Mouse (Mus musculus) heart, embryonic 16.5 days (tissue): ENCODE results near the gene Cdcp2. TPM values are rescaled to one million over a fixed set of nuclear protein-coding genes. Genes with fewer than 3 reads are reported as not detected.

ENCODE experiments used
- ATAC-seq: fragments of 200-750 bp; cut with Nextera tagmentation; replicated peaks from 2 replicates; pipeline ENCODE4 v1.8.0; 2017; ENCODE audit warnings: moderate number of reproducible peaks; ENCODE audit not compliant: insufficient read depth, low FRiP score; ENCODE audit errors: extremely low read depth
- H3K27ac ChIP-seq: fragments of 300-500 bp; sonication (generic); 2 replicates; pipeline ENCODE4 v1.5.1; 2014; ENCODE audit warnings: mild to moderate bottlenecking, low read length, control low read depth, moderate library complexity
- H3K27me3 ChIP-seq: fragments of 300-500 bp; sonication (generic); 2 replicates; pipeline ENCODE4 v1.6.1; 2014; ENCODE audit warnings: low read length, mixed read lengths; ENCODE audit not compliant: control insufficient read depth, insufficient read depth
- H3K36me3 ChIP-seq: fragments of 300-500 bp; sonication (generic); 2 replicates; pipeline ENCODE4 v1.6.1; 2014; ENCODE audit not compliant: control insufficient read depth, insufficient read depth
- H3K4me1 ChIP-seq: fragments of 300-500 bp; sonication (generic); 2 replicates; pipeline ENCODE4 v1.6.1; 2014; ENCODE audit warnings: low read length, mixed read lengths; ENCODE audit not compliant: control insufficient read depth, insufficient read depth
- H3K4me2 ChIP-seq: fragments of 300-500 bp; sonication (generic); 2 replicates; pipeline ENCODE4 v1.6.1; 2014; ENCODE audit warnings: low read depth, mild to moderate bottlenecking, control low read depth, low read length
- H3K4me3 ChIP-seq: fragments of 300-500 bp; sonication (generic); 2 replicates; pipeline ENCODE4 v1.5.1; 2014; ENCODE audit warnings: mild to moderate bottlenecking, control low read depth, low read length
- H3K9ac ChIP-seq: fragments of 300-500 bp; sonication (generic); 2 replicates; pipeline ENCODE4 v1.6.1; 2014; ENCODE audit warnings: low read length, control low read depth
- H3K9me3 ChIP-seq: fragments of 300-500 bp; sonication (generic); replicated peaks from 2 replicates; pipeline ENCODE4 v1.6.1; 2016; ENCODE audit warnings: low read length; ENCODE audit not compliant: control insufficient read depth
- WGBS: fragments of 180-500 bp; shearing (Covaris S2); extraction: QIAGEN DNeasy Blood & Tissue Kit; methylation state at CpG from one replicate; pipeline ENCODE4 v1.1.7; 2014; 5-methylcytosine and 5-hydroxymethylcytosine counted together
- polyA plus RNA-seq: library from polyadenylated mRNA; unstranded; fragments of >200 nt; fragmentation: Nextera tagmentation; extraction: Ambion mirVana; gene quantifications from 2 replicates; pipeline ENCODE4 v1.2.1, GENCODE M21; 2015

The Cdcp2 gene
- not detected in 2 replicates for polyA plus RNA-seq

GRCm38 (mm10) chr4:107096841-107097373, at the start of gene Cdcp2:
Cdcp2 (plus strand) TSS chr4:107096891.
- Histone ChIP-seq H3K9ac (no peak within 1 kb of the TSS), H3K27ac (no peak within 1 kb of the TSS), H3K36me3 (no peaks in the 10 kb centered on the region), H3K4me3 (no peak within 1 kb of the TSS), H3K4me2 (no peak within 1 kb of the TSS), H3K27me3 (no peaks in the 10 kb centered on the region), H3K9me3 (no peaks in the 10 kb centered on the region), H3K4me1 (no peaks in the 10 kb centered on the region)
- WGBS: 61% methylated on average over 16 of the region's 16 CpGs
- 0 out of 2 replicates have a peak, but pooled peaks have one; percentile 21 for ATAC-seq

GRCm38 (mm10) chr4:107047806-107048205, 48.9 kb upstream of the Cdcp2 start:
- Histone ChIP-seq H3K27me3 (no peaks in the 10 kb centered on the region), H3K27ac (no peak overlapping the region), H3K4me2 (no peak overlapping the region), H3K9me3 (no peaks in the 10 kb centered on the region), H3K9ac (no peak overlapping the region), H3K4me1 (no peaks in the 10 kb centered on the region), H3K4me3 (no peak overlapping the region), H3K36me3 (peaks cover 22% of the 10 kb centered on the region)
- WGBS: 85% methylated on average over 5 of the region's 5 CpGs
- ATAC-seq: no peak

- Histone ChIP-seq H3K27me3 (no peaks in the 10 kb centered on the region), H3K9ac (no peak overlapping the region), H3K4me3 (no peak overlapping the region), H3K4me1 (no peaks in the 10 kb centered on the region), H3K36me3 (peaks cover 18% of the 10 kb centered on the region), H3K4me2 (no peak overlapping the region), H3K9me3 (no peaks in the 10 kb centered on the region), H3K27ac (no peak overlapping the region)
- WGBS: 92% methylated on average over 11 of the region's 11 CpGs
- no peak for ATAC-seq
Observed at GRCm38 (mm10) chr4:107048568-107049162, 48.0 kb upstream of the Cdcp2 start.

- 47% methylated on average over 4 of the region's 4 CpGs for WGBS
Observed at GRCm38 (mm10) chr4:107051889-107052288, 44.8 kb upstream of the Cdcp2 start.

GRCm38 (mm10) chr4:107052962-107053553, 43.6 kb upstream of the Cdcp2 start:
- 51% methylated on average over 5 of the region's 5 CpGs for WGBS
- Histone ChIP-seq H3K9me3 (no peaks in the 10 kb centered on the region), H3K9ac (no peak overlapping the region), H3K4me2 (no peak overlapping the region), H3K4me1 (no peaks in the 10 kb centered on the region), H3K36me3 (peaks cover 10% of the 10 kb centered on the region), H3K4me3 (no peak overlapping the region), H3K27me3 (no peaks in the 10 kb centered on the region), H3K27ac (no peak overlapping the region)
- ATAC-seq: no peak

More at GRCm38 (mm10) chr4:107051889-107052288, 44.8 kb upstream of the Cdcp2 start:
- no peaks in the 10 kb centered on the region for H3K27me3 ChIP-seq
- no peak overlapping the region for H3K4me3 ChIP-seq
- H3K9me3 ChIP-seq: no peaks in the 10 kb centered on the region
- no peak overlapping the region for H3K27ac ChIP-seq
- H3K4me1 ChIP-seq: no peaks in the 10 kb centered on the region
- peaks cover 9% of the 10 kb centered on the region; the same call in 1 of the 2 replicates for H3K36me3 ChIP-seq
- no peak overlapping the region for H3K9ac ChIP-seq
- ATAC-seq: no peak
- no peak overlapping the region for H3K4me2 ChIP-seq

GRCm38 (mm10) chr4:107056088-107056487, 40.6 kb upstream of the Cdcp2 start:
- Histone ChIP-seq H3K9ac (no peak overlapping the region), H3K9me3 (no peaks in the 10 kb centered on the region), H3K27me3 (no peaks in the 10 kb centered on the region), H3K36me3 (peaks cover 29% of the 10 kb centered on the region), H3K4me3 (no peak overlapping the region), H3K27ac (no peak overlapping the region), H3K4me2 (no peak overlapping the region), H3K4me1 (no peaks in the 10 kb centered on the region)
- 69% methylated on average over 3 of the region's 3 CpGs for WGBS
- ATAC-seq: no peak

- Histone ChIP-seq H3K4me1 (no peaks in the 10 kb centered on the region), H3K9ac (no peak overlapping the region), H3K4me3 (no peak overlapping the region), H3K27ac (no peak overlapping the region), H3K36me3 (peaks cover 48% of the 10 kb centered on the region), H3K27me3 (no peaks in the 10 kb centered on the region), H3K4me2 (no peak overlapping the region), H3K9me3 (no peaks in the 10 kb centered on the region)
- no peak for ATAC-seq
- 79% methylated on average over 5 of the region's 5 CpGs for WGBS
Observed at GRCm38 (mm10) chr4:107058346-107058745, 38.3 kb upstream of the Cdcp2 start.

GRCm38 (mm10) chr4:107058781-107059180, 37.9 kb upstream of the Cdcp2 start:
- H3K4me1 ChIP-seq: no peaks in the 10 kb centered on the region
- no peak overlapping the region for H3K4me3 ChIP-seq
- H3K9me3 ChIP-seq: no peaks in the 10 kb centered on the region
- peaks cover 52% of the 10 kb centered on the region for H3K36me3 ChIP-seq
- H3K4me2 ChIP-seq: no peak overlapping the region
- no peak overlapping the region for H3K9ac ChIP-seq
- ATAC-seq: no peak
- no peaks in the 10 kb centered on the region for H3K27me3 ChIP-seq
- WGBS: 69% methylated on average over 6 of the region's 6 CpGs
- H3K27ac ChIP-seq: no peak overlapping the region

GRCm38 (mm10) chr4:107061560-107061959, 35.1 kb upstream of the Cdcp2 start:
- 80% methylated on average over 4 of the region's 4 CpGs for WGBS
- ATAC-seq: no peak
- Histone ChIP-seq H3K4me3 (no peak overlapping the region), H3K9ac (no peak overlapping the region), H3K4me1 (peaks cover 4% of the 10 kb centered on the region), H3K9me3 (no peaks in the 10 kb centered on the region), H3K4me2 (no peak overlapping the region), H3K27ac (no peak overlapping the region), H3K36me3 (peaks cover 60% of the 10 kb centered on the region), H3K27me3 (no peaks in the 10 kb centered on the region)
